Mouse (Mus musculus): ENCODE data around the gene Thumpd3. TPM values are rescaled to one million over a fixed set of nuclear protein-coding genes. Genes with fewer than 3 reads are reported as not detected.

Gene Thumpd3
- polyA plus RNA-seq, 1 experiment from 2014 or later: 50.8 TPM

GRCm38 (mm10) chr6:113032121-113032520 is 13.9 kb upstream of the Thumpd3 start:
- ATAC-seq (ENCODE audit: low FRiP score, low TSS enrichment): no peak
- Histone ChIP-seq H3K27me3 (ENCODE audit: control insufficient read depth, insufficient read depth, low read length) (peaks cover 3% of the 10 kb centered on the region; the same call in 1 of the 2 replicates), H3K9me3 (ENCODE audit: control insufficient read depth, low read length) (no peaks in the 10 kb centered on the region), H3K4me2 (replicated peaks; ENCODE audit: low read depth, low read length) (no peak overlapping the region), H3K4me3 (ENCODE audit: low read length) (no peak overlapping the region), H3K4me1 (ENCODE audit: control insufficient read depth, insufficient read depth, low read length) (no peaks in the 10 kb centered on the region), H3K9ac (ENCODE audit: low read depth, low read length) (no peak overlapping the region), H3K27ac (ENCODE audit: low read depth, low read length) (no peak overlapping the region), H3K36me3 (ENCODE audit: control insufficient read depth, insufficient read depth, low read length) (no peaks in the 10 kb centered on the region)
- 75% methylated on average over 3 of the region's 3 CpGs for WGBS

- no peaks in the 10 kb centered on the region; the same call in 1 of the 2 replicates for H3K27me3 ChIP-seq (ENCODE audit: control insufficient read depth, insufficient read depth, low read length)
- H3K36me3 ChIP-seq (ENCODE audit: control insufficient read depth, insufficient read depth, low read length): no peaks in the 10 kb centered on the region
- H3K4me2 ChIP-seq (replicated peaks; ENCODE audit: low read depth, low read length): no peak overlapping the region
- H3K4me1 ChIP-seq (ENCODE audit: control insufficient read depth, insufficient read depth, low read length): peaks cover 3% of the 10 kb centered on the region; the same call in 1 of the 2 replicates
- ATAC-seq (ENCODE audit: low FRiP score, low TSS enrichment): no peak
- no peak overlapping the region for H3K9ac ChIP-seq (ENCODE audit: low read depth, low read length)
- 84% methylated on average over 2 of the region's 2 CpGs for WGBS
- H3K4me3 ChIP-seq (ENCODE audit: low read length): no peak overlapping the region
- H3K9me3 ChIP-seq (ENCODE audit: control insufficient read depth, low read length): no peaks in the 10 kb centered on the region
- no peak overlapping the region for H3K27ac ChIP-seq (ENCODE audit: low read depth, low read length)
These were observed 12.8 kb upstream of the Thumpd3 start for GRCm38 (mm10) chr6:113033185-113033584.

GRCm38 (mm10) chr6:113034466-113034865 is 11.6 kb upstream of the Thumpd3 start:
- Histone ChIP-seq H3K27ac (ENCODE audit: low read depth, low read length) (no peak overlapping the region), H3K4me1 (ENCODE audit: control insufficient read depth, insufficient read depth, low read length) (peaks cover 3% of the 10 kb centered on the region; the same call in 1 of the 2 replicates), H3K4me2 (replicated peaks; ENCODE audit: low read depth, low read length) (no peak overlapping the region), H3K4me3 (ENCODE audit: low read length) (no peak overlapping the region), H3K9me3 (ENCODE audit: control insufficient read depth, low read length) (no peaks in the 10 kb centered on the region), H3K9ac (ENCODE audit: low read depth, low read length) (no peak overlapping the region), H3K36me3 (ENCODE audit: control insufficient read depth, insufficient read depth, low read length) (no peaks in the 10 kb centered on the region), H3K27me3 (ENCODE audit: control insufficient read depth, insufficient read depth, low read length) (no peaks in the 10 kb centered on the region; the same call in 1 of the 2 replicates)
- no peak for ATAC-seq (ENCODE audit: low FRiP score, low TSS enrichment)
- WGBS: 80% methylated on average over 6 of the region's 6 CpGs

- no peak for ATAC-seq (ENCODE audit: low FRiP score, low TSS enrichment)
- Histone ChIP-seq H3K4me3 (ENCODE audit: low read length) (no peak overlapping the region), H3K4me2 (replicated peaks; ENCODE audit: low read depth, low read length) (no peak overlapping the region), H3K36me3 (ENCODE audit: control insufficient read depth, insufficient read depth, low read length) (no peaks in the 10 kb centered on the region), H3K27me3 (ENCODE audit: control insufficient read depth, insufficient read depth, low read length) (peaks cover 4% of the 10 kb centered on the region; the same call in 1 of the 2 replicates), H3K9ac (ENCODE audit: low read depth, low read length) (no peak overlapping the region), H3K9me3 (ENCODE audit: control insufficient read depth, low read length) (no peaks in the 10 kb centered on the region), H3K4me1 (ENCODE audit: control insufficient read depth, insufficient read depth, low read length) (peaks cover 3% of the 10 kb centered on the region; the same call in 1 of the 2 replicates), H3K27ac (ENCODE audit: low read depth, low read length) (no peak overlapping the region)
- WGBS: 67% methylated on average over 4 of the region's 4 CpGs
These were observed 9.4 kb upstream of the Thumpd3 start for GRCm38 (mm10) chr6:113036463-113037175.

GRCm38 (mm10) chr6:113037946-113038734 is 7.9 kb upstream of the Thumpd3 start:
- Histone ChIP-seq H3K36me3 (ENCODE audit: control insufficient read depth, insufficient read depth, low read length) (no peaks in the 10 kb centered on the region), H3K27me3 (ENCODE audit: control insufficient read depth, insufficient read depth, low read length) (peaks cover 4% of the 10 kb centered on the region; the same call in 1 of the 2 replicates), H3K9ac (ENCODE audit: low read depth, low read length) (peak overlapping the region; percentile 37; the same call in 1 of the 2 replicates), H3K4me2 (replicated peaks; ENCODE audit: low read depth, low read length) (peak overlapping the region; percentile 45), H3K4me1 (ENCODE audit: control insufficient read depth, insufficient read depth, low read length) (peaks cover 3% of the 10 kb centered on the region; the same call in 1 of the 2 replicates), H3K4me3 (ENCODE audit: low read length) (peak overlapping the region; percentile 21; the same call in 1 of the 2 replicates), H3K9me3 (ENCODE audit: control insufficient read depth, low read length) (no peaks in the 10 kb centered on the region), H3K27ac (ENCODE audit: low read depth, low read length) (peak overlapping the region; percentile 37; the same call in 1 of the 2 replicates)
- ATAC-seq (ENCODE audit: low FRiP score, low TSS enrichment): peak; percentile 74
- WGBS: 3% methylated on average over 19 of the region's 19 CpGs

GRCm38 (mm10) chr6:113038735-113039058 is 7.3 kb upstream of the Thumpd3 start:
- no peaks in the 10 kb centered on the region for H3K9me3 ChIP-seq (ENCODE audit: control insufficient read depth, low read length)
- peak overlapping the region; percentile 21; the same call in 1 of the 2 replicates for H3K4me3 ChIP-seq (ENCODE audit: low read length)
- WGBS: 24% methylated on average over 5 of the region's 5 CpGs
- H3K4me1 ChIP-seq (ENCODE audit: control insufficient read depth, insufficient read depth, low read length): peaks cover 3% of the 10 kb centered on the region; the same call in 1 of the 2 replicates
- H3K27ac ChIP-seq (ENCODE audit: low read depth, low read length): peak overlapping the region; percentile 37; the same call in 1 of the 2 replicates
- H3K36me3 ChIP-seq (ENCODE audit: control insufficient read depth, insufficient read depth, low read length): no peaks in the 10 kb centered on the region
- peak overlapping the region; percentile 37; the same call in 1 of the 2 replicates for H3K9ac ChIP-seq (ENCODE audit: low read depth, low read length)
- peaks cover 4% of the 10 kb centered on the region; the same call in 1 of the 2 replicates for H3K27me3 ChIP-seq (ENCODE audit: control insufficient read depth, insufficient read depth, low read length)
- ATAC-seq (ENCODE audit: low FRiP score, low TSS enrichment): peak; percentile 7; the same call in 1 of the 2 replicates
- H3K4me2 ChIP-seq (replicated peaks; ENCODE audit: low read depth, low read length): peak overlapping the region; percentile 45

GRCm38 (mm10) chr6:113040319-113040718 is 5.7 kb upstream of the Thumpd3 start:
- peaks cover 8% of the 10 kb centered on the region for H3K4me1 ChIP-seq (ENCODE audit: control insufficient read depth, insufficient read depth, low read length)
- H3K27ac ChIP-seq (ENCODE audit: low read depth, low read length): no peak overlapping the region
- WGBS: 83% methylated on average over 2 of the region's 2 CpGs

GRCm38 (mm10) chr6:113041215-113041990 is 4.6 kb upstream of the Thumpd3 start:
- 87% methylated on average over 11 of the region's 11 CpGs for WGBS
- ATAC-seq (ENCODE audit: low FRiP score, low TSS enrichment): no peak

More at GRCm38 (mm10) chr6:113040319-113040718, 5.7 kb upstream of the Thumpd3 start:
- Histone ChIP-seq H3K27me3 (ENCODE audit: control insufficient read depth, insufficient read depth, low read length) (peaks cover 4% of the 10 kb centered on the region; the same call in 1 of the 2 replicates), H3K4me2 (replicated peaks; ENCODE audit: low read depth, low read length) (no peak overlapping the region), H3K36me3 (ENCODE audit: control insufficient read depth, insufficient read depth, low read length) (no peaks in the 10 kb centered on the region), H3K4me3 (ENCODE audit: low read length) (no peak overlapping the region), H3K9ac (ENCODE audit: low read depth, low read length) (no peak overlapping the region), H3K9me3 (ENCODE audit: control insufficient read depth, low read length) (no peaks in the 10 kb centered on the region)
- no peak for ATAC-seq (ENCODE audit: low FRiP score, low TSS enrichment)

More at GRCm38 (mm10) chr6:113041215-113041990, 4.6 kb upstream of the Thumpd3 start:
- H3K9me3 ChIP-seq (ENCODE audit: control insufficient read depth, low read length): no peaks in the 10 kb centered on the region
- peaks cover 10% of the 10 kb centered on the region for H3K4me1 ChIP-seq (ENCODE audit: control insufficient read depth, insufficient read depth, low read length)
- H3K4me2 ChIP-seq (replicated peaks; ENCODE audit: low read depth, low read length): no peak overlapping the region
- H3K36me3 ChIP-seq (ENCODE audit: control insufficient read depth, insufficient read depth, low read length): no peaks in the 10 kb centered on the region
- H3K9ac ChIP-seq (ENCODE audit: low read depth, low read length): no peak overlapping the region
- peaks cover 4% of the 10 kb centered on the region; the same call in 1 of the 2 replicates for H3K27me3 ChIP-seq (ENCODE audit: control insufficient read depth, insufficient read depth, low read length)
- no peak overlapping the region for H3K27ac ChIP-seq (ENCODE audit: low read depth, low read length)
- no peak overlapping the region for H3K4me3 ChIP-seq (ENCODE audit: low read length)

Measured in kidney, embryonic 14.5 days (tissue).